Mouse (Mus musculus): ENCODE data around the gene Ctcfl. TPM values are rescaled to one million over a fixed set of nuclear protein-coding genes. Genes with fewer than 3 reads are reported as not detected.

Gene Ctcfl
- total and polyA plus RNA-seq, 3 experiments = 0.13 TPM; not detected in 2

DNA sequence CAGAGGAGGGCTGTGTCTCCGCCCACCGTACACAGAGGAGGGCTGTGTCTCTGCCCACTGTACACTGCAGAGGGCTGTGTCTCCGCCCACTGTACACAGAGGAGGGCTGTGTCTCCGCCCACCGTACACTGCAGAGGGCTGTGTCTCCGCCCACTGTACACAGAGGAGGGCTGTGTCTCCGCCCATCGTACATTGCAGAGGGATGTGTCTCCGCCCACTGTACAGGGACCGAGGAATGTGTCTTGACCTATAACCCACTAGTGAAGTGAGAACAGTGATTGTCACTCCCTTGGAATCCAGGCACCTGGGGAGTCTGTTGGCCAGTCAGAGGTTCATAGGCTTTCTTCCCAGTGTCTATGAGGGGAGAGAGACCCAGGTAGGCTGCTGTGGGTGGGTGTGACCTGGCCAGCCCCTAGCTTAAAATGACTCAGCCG lies 62.4 kb downstream of the Ctcfl start:
- Histone ChIP-seq H3K9me3 (replicated peaks; ENCODE audit: insufficient read depth, low read length) (no peaks in the 10 kb centered on the region), H3K9ac (ENCODE audit: control insufficient read depth, low read depth, low read length, poor library complexity, severe bottlenecking) (no peak overlapping the region), H3K4me3 (ENCODE audit: control insufficient read depth in 1 of 2, insufficient read depth in 1 of 2, low read depth in 2 of 2, low read length in 2 of 2) (no peak overlapping the region), H3K27ac (ENCODE audit: control insufficient read depth, low read depth, low read length) (no peak overlapping the region), H3K4me1 (ENCODE audit: control insufficient read depth in 1 of 2, insufficient read depth in 2 of 2, low read length in 2 of 2) (peaks cover 7 to 34% of the 10 kb centered on the region in 2 experiments), H3K27me3 (ENCODE audit: control insufficient read depth in 1 of 2, insufficient read depth in 2 of 2, low read length in 2 of 2) (no peaks in the 10 kb centered on the region), H3K79me2 (ENCODE audit: control insufficient read depth, insufficient read depth, low read length, poor library complexity) (no peaks in the 10 kb centered on the region; the same call in 1 of the 2 replicates), H3K36me3 (ENCODE audit: control insufficient read depth in 1 of 2, insufficient read depth in 2 of 2, low read length in 2 of 2) (peaks cover 0 to 9% of the 10 kb centered on the region in 2 experiments; a peak in 2 of 4 replicates)
- DNase-seq (ENCODE audit: low read depth, low spot score) = peak; percentile 88
- TF ChIP-seq CHD1 (IDR thresholded peaks at IDR 0.05; ENCODE audit: low read depth, low read length) (no peak), ETS1 (IDR thresholded peaks at IDR 0.05; ENCODE audit: low read depth, low read length) (no peak), ELF1 (IDR thresholded peaks at IDR 0.05; ENCODE audit: low read depth, low read length) (no peak), POLR2AphosphoS5 (IDR thresholded peaks at IDR 0.05; ENCODE audit: borderline replicate concordance, low read depth, low read length) (no peak)

DNA sequence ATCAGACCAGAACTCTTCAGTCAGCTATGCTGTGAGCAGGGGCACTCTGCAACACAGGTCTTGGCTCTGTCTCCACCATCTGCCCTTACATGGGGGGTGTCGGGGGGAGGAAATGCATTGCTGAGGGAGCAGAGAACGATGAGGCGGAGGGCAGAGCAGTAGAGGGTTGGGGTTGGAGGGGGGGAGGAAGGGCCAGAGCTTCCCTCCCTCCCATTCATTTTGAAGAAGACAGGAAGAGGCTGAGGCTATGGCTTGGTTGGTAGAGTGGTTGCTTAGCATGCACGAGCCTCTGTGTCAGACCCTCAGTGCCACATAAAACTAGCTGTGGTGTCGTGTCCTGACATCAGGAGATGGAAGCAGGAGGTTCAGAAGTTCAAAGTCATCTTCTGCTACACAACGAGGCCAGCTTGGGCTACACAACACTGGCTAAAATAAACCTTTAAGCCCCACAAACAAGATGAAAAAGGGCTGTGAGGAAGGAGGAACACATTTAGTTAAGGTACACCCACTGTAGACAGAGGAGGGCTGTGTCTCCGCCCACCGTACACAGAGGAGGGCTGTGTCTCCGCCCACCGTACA lies 62.9 kb downstream of the Ctcfl start:
- no peak for TF ChIP-seq MAX (IDR thresholded peaks at IDR 0.05; ENCODE audit: low read length)
- TF ChIP-seq TAL1 (IDR thresholded peaks at IDR 0.05; ENCODE audit: low read length) = no peak
- TF ChIP-seq USF2 (IDR thresholded peaks at IDR 0.05; ENCODE audit: borderline replicate concordance in 1 of 2, insufficient read depth in 1 of 2, low read depth in 1 of 2, low read length in 2 of 2) = no peak
- no peak for TF ChIP-seq KAT2A (conservative IDR thresholded peaks at IDR 0.05; ENCODE audit: low read depth, low read length)
- no peak for TF ChIP-seq MEF2A (IDR thresholded peaks at IDR 0.05; ENCODE audit: extremely low read depth, insufficient replicate concordance, low read depth, low read length, poor library complexity, severe bottlenecking)
- TF ChIP-seq NELFE (IDR thresholded peaks at IDR 0.05; ENCODE audit: low read depth, low read length) = no peak
- TF ChIP-seq RCOR1 (IDR thresholded peaks at IDR 0.05; ENCODE audit: low read depth, low read length) = no peak
- peak overlapping the region in 1 of 2 experiments; percentile 12; a peak in 1 of 4 replicates for H3K4me3 ChIP-seq (ENCODE audit: control insufficient read depth in 1 of 2, insufficient read depth in 1 of 2, low read depth in 2 of 2, low read length in 2 of 2)
- no peak overlapping the region for H3K27ac ChIP-seq (ENCODE audit: control insufficient read depth, low read depth, low read length)
- H3K36me3 ChIP-seq (ENCODE audit: control insufficient read depth in 1 of 2, insufficient read depth in 2 of 2, low read length in 2 of 2) = peaks cover 0 to 5% of the 10 kb centered on the region in 2 experiments; a peak in 2 of 4 replicates
- no peaks in the 10 kb centered on the region for H3K79me2 ChIP-seq (ENCODE audit: control insufficient read depth, insufficient read depth, low read length, poor library complexity)
- H3K9me3 ChIP-seq (replicated peaks; ENCODE audit: insufficient read depth, low read length) = no peaks in the 10 kb centered on the region
- no peaks in the 10 kb centered on the region for H3K27me3 ChIP-seq (ENCODE audit: control insufficient read depth in 1 of 2, insufficient read depth in 2 of 2, low read length in 2 of 2)
- DNase-seq (ENCODE audit: low read depth, low spot score) = no peak
- H3K4me1 ChIP-seq (ENCODE audit: control insufficient read depth in 1 of 2, insufficient read depth in 2 of 2, low read length in 2 of 2) = peaks cover 7 to 30% of the 10 kb centered on the region in 2 experiments
- H3K9ac ChIP-seq (ENCODE audit: control insufficient read depth, low read depth, low read length, poor library complexity, severe bottlenecking) = no peak overlapping the region

- H3K9ac ChIP-seq (ENCODE audit: control insufficient read depth, low read depth, low read length, poor library complexity, severe bottlenecking) = no peak overlapping the region
- H3K27ac ChIP-seq (ENCODE audit: control insufficient read depth, low read depth, low read length) = no peak overlapping the region
- TF ChIP-seq USF1 (IDR thresholded peaks at IDR 0.05; ENCODE audit: low read depth, low read length) (no peak), GABPA (IDR thresholded peaks at IDR 0.05; ENCODE audit: low read depth, low read length) (no peak), ETS1 (IDR thresholded peaks at IDR 0.05; ENCODE audit: low read depth, low read length) (no peak), UBTF (IDR thresholded peaks at IDR 0.05; ENCODE audit: borderline replicate concordance, insufficient read depth, low read depth, low read length) (no peak), MAZ (IDR thresholded peaks at IDR 0.05; ENCODE audit: low read depth, low read length) (no peak), ELF1 (IDR thresholded peaks at IDR 0.05; ENCODE audit: low read depth, low read length) (no peak), MEF2A (IDR thresholded peaks at IDR 0.05; ENCODE audit: extremely low read depth, insufficient replicate concordance, low read depth, low read length, poor library complexity, severe bottlenecking) (no peak), POLR2AphosphoS5 (IDR thresholded peaks at IDR 0.05; ENCODE audit: borderline replicate concordance, low read depth, low read length) (no peak), KAT2A (conservative IDR thresholded peaks at IDR 0.05; ENCODE audit: low read depth, low read length) (no peak), EP300 (IDR thresholded peaks at IDR 0.05; ENCODE audit: low read depth in 1 of 2, low read length in 2 of 2) (no peak), TCF12 (IDR thresholded peaks at IDR 0.05; ENCODE audit: low read depth, low read length) (no peak), CHD1 (IDR thresholded peaks at IDR 0.05; ENCODE audit: low read depth, low read length) (no peak), JUND (IDR thresholded peaks at IDR 0.05; ENCODE audit: low read depth, low read length) (no peak), MYB (IDR thresholded peaks at IDR 0.05; ENCODE audit: low read depth, low read length) (no peak)
- no peaks in the 10 kb centered on the region for H3K79me2 ChIP-seq (ENCODE audit: control insufficient read depth, insufficient read depth, low read length, poor library complexity)
- DNase-seq (ENCODE audit: low read depth, low spot score) = no peak
- H3K4me3 ChIP-seq (ENCODE audit: control insufficient read depth in 1 of 2, insufficient read depth in 1 of 2, low read depth in 2 of 2, low read length in 2 of 2) = no peak overlapping the region
- no peaks in the 10 kb centered on the region for H3K36me3 ChIP-seq (ENCODE audit: control insufficient read depth in 1 of 2, insufficient read depth in 2 of 2, low read length in 2 of 2)
- peaks cover 2 to 19% of the 10 kb centered on the region in 2 experiments; a peak in 1 of 4 replicates for H3K4me1 ChIP-seq (ENCODE audit: control insufficient read depth in 1 of 2, insufficient read depth in 2 of 2, low read length in 2 of 2)
- H3K27me3 ChIP-seq (ENCODE audit: control insufficient read depth in 1 of 2, insufficient read depth in 2 of 2, low read length in 2 of 2) = no peaks in the 10 kb centered on the region
- no peaks in the 10 kb centered on the region for H3K9me3 ChIP-seq (replicated peaks; ENCODE audit: insufficient read depth, low read length)
These were observed 65.5 kb downstream of the Ctcfl start for GRCm38 (mm10) chr2:173053846-173054245.

All from MEL (cell line).